Mouse (Mus musculus) embryonic fibroblast, embryonic 13.5 days (primary cell): Measurements from ENCODE around the gene Prkch. TPM values are rescaled to one million over a fixed set of nuclear protein-coding genes. Genes with fewer than 3 reads are reported as not detected.

Experiments
- H3K27ac ChIP-seq: 2 replicates; pipeline ENCODE4 v1.5.1; 2012; ENCODE audit warnings: low read length, control low read depth, inconsistent platforms; ENCODE audit not compliant: insufficient read depth
- H3K4me1 ChIP-seq: 2 replicates; pipeline ENCODE4 v1.6.1; 2011; ENCODE audit warnings: low read length; ENCODE audit not compliant: control insufficient read depth, insufficient read depth
- H3K4me3 ChIP-seq: 2 replicates; pipeline ENCODE4 v1.5.1; 2011; ENCODE audit warnings: mild to moderate bottlenecking, control low read depth, low read length; ENCODE audit not compliant: insufficient read depth
- CTCF ChIP-seq: IDR thresholded peaks from 2 replicates; pipeline ENCODE4 v1.5.1; 2011; ENCODE audit warnings: mild to moderate bottlenecking, control low read depth, low read length, moderate library complexity, borderline replicate concordance; ENCODE audit not compliant: insufficient read depth
- POLR2A ChIP-seq: IDR thresholded peaks from 2 replicates; pipeline ENCODE4 v1.6.1; 2011; ENCODE audit warnings: low read depth, mild to moderate bottlenecking, control low read depth, low read length, moderate library complexity
- polyA plus RNA-seq: library from polyadenylated mRNA; stranded (reverse); fragments of >200 nt; gene quantifications from 2 replicates; pipeline ENCODE4 v1.2.4, GENCODE M21; 2011; ENCODE audit warnings: low read depth; ENCODE audit not compliant: missing spikeins, insufficient read length

Prkch gene
- polyA plus RNA-seq, 1 experiment: 1.3 TPM

GRCm38 (mm10) chr12:73692321-73692720, 107.7 kb downstream of the Prkch start:
- no peak for TF ChIP-seq CTCF
- Histone ChIP-seq H3K27ac (no peak overlapping the region), H3K4me3 (no peak overlapping the region), H3K4me1 (no peaks in the 10 kb centered on the region)

- H3K27ac ChIP-seq: no peak overlapping the region
- no peak; the same call in 1 of the 2 replicates for TF ChIP-seq CTCF
- H3K4me1 ChIP-seq: no peaks in the 10 kb centered on the region
- no peak overlapping the region for H3K4me3 ChIP-seq
These were observed 108.8 kb downstream of the Prkch start for GRCm38 (mm10) chr12:73693347-73693746.

GRCm38 (mm10) chr12:73694690-73695089, 110.1 kb downstream of the Prkch start:
- Histone ChIP-seq H3K27ac (no peak overlapping the region), H3K4me3 (no peak overlapping the region), H3K4me1 (no peaks in the 10 kb centered on the region)
- no peak for TF ChIP-seq POLR2A
- TF ChIP-seq CTCF: no peak

GRCm38 (mm10) chr12:73695110-73695509, 110.5 kb downstream of the Prkch start:
- Histone ChIP-seq H3K4me3 (no peak overlapping the region), H3K4me1 (no peaks in the 10 kb centered on the region), H3K27ac (no peak overlapping the region)
- TF ChIP-seq CTCF (peak; percentile 14; the same call in 1 of the 2 replicates), POLR2A (no peak)

- no peaks in the 10 kb centered on the region for H3K4me1 ChIP-seq
- no peak for TF ChIP-seq POLR2A
- TF ChIP-seq CTCF: no peak
- H3K27ac ChIP-seq: no peak overlapping the region
- no peak overlapping the region for H3K4me3 ChIP-seq
These were observed 111.5 kb downstream of the Prkch start for GRCm38 (mm10) chr12:73696084-73696483.

GRCm38 (mm10) chr12:73696946-73697345, 112.3 kb downstream of the Prkch start:
- Histone ChIP-seq H3K4me3 (no peak overlapping the region), H3K27ac (no peak overlapping the region), H3K4me1 (no peaks in the 10 kb centered on the region)
- TF ChIP-seq CTCF (no peak), POLR2A (no peak)

GRCm38 (mm10) chr12:73698436-73698835, 113.8 kb downstream of the Prkch start:
- H3K4me1 ChIP-seq: no peaks in the 10 kb centered on the region
- no peak overlapping the region for H3K4me3 ChIP-seq
- H3K27ac ChIP-seq: no peak overlapping the region
- TF ChIP-seq CTCF (no peak), POLR2A (no peak)

GRCm38 (mm10) chr12:73698841-73699240, 114.2 kb downstream of the Prkch start:
- Histone ChIP-seq H3K27ac (no peak overlapping the region), H3K4me1 (no peaks in the 10 kb centered on the region)
- TF ChIP-seq CTCF (no peak), POLR2A (no peak)

GRCm38 (mm10) chr12:73699471-73700186, 115.0 kb downstream of the Prkch start:
- no peaks in the 10 kb centered on the region for H3K4me1 ChIP-seq

More at GRCm38 (mm10) chr12:73698841-73699240, 114.2 kb downstream of the Prkch start:
- H3K4me3 ChIP-seq: no peak overlapping the region

GRCm38 (mm10) chr12:73700544-73701069, 116.0 kb downstream of the Prkch start:
- TF ChIP-seq POLR2A: no peak
- no peak overlapping the region for H3K27ac ChIP-seq
- no peaks in the 10 kb centered on the region for H3K4me1 ChIP-seq
- no peak overlapping the region for H3K4me3 ChIP-seq

More at GRCm38 (mm10) chr12:73699471-73700186, 115.0 kb downstream of the Prkch start:
- TF ChIP-seq POLR2A (no peak), CTCF (no peak)
- Histone ChIP-seq H3K4me3 (no peak overlapping the region), H3K27ac (no peak overlapping the region)

GRCm38 (mm10) chr12:73701999-73702398, 117.4 kb downstream of the Prkch start:
- TF ChIP-seq CTCF (no peak), POLR2A (no peak)
- H3K4me3 ChIP-seq: no peak overlapping the region
- H3K4me1 ChIP-seq: no peaks in the 10 kb centered on the region
- H3K27ac ChIP-seq: no peak overlapping the region
